Mouse (Mus musculus): ENCODE measurements around the gene Arhgef15. TPM values are rescaled to one million over a fixed set of nuclear protein-coding genes. Genes with fewer than 3 reads are reported as not detected.

Gene Arhgef15
- polyA plus RNA-seq, 1 experiment = 14.9 TPM

- no peaks in the 10 kb centered on the region for H3K36me3 ChIP-seq (ENCODE audit: control insufficient read depth, insufficient read depth, low read length)
- no peaks in the 10 kb centered on the region for H3K27me3 ChIP-seq (ENCODE audit: control insufficient read depth, insufficient read depth, low read length)
- H3K27ac ChIP-seq (ENCODE audit: control insufficient read depth, insufficient read depth, low read length) = no peak overlapping the region
- WGBS = 90% methylated on average over 12 of the region's 12 CpGs
- DNase-seq = no peak
- H3K4me1 ChIP-seq (replicated peaks; ENCODE audit: control insufficient read depth, insufficient read depth, low read length) = no peaks in the 10 kb centered on the region
- TF ChIP-seq CTCF (IDR thresholded peaks at IDR 0.05; ENCODE audit: borderline replicate concordance, control insufficient read depth, extremely low read depth, insufficient read depth, low read length, poor library complexity) (no peak), POLR2A (IDR thresholded peaks at IDR 0.05; ENCODE audit: control insufficient read depth, extremely low read depth, insufficient read depth, low read length, poor library complexity) (no peak)
- H3K4me3 ChIP-seq (ENCODE audit: control insufficient read depth, insufficient read depth, low read length) = no peak overlapping the region
Observed at GRCm38 (mm10) chr11:68947542-68947993, 9.7 kb downstream of the Arhgef15 start.

GRCm38 (mm10) chr11:68946806-68947440, 10.4 kb downstream of the Arhgef15 start:
- TF ChIP-seq POLR2A (IDR thresholded peaks at IDR 0.05; ENCODE audit: control insufficient read depth, extremely low read depth, insufficient read depth, low read length, poor library complexity) (no peak), CTCF (IDR thresholded peaks at IDR 0.05; ENCODE audit: borderline replicate concordance, control insufficient read depth, extremely low read depth, insufficient read depth, low read length, poor library complexity) (no peak)
- no peak for DNase-seq
- no peaks in the 10 kb centered on the region for H3K4me1 ChIP-seq (replicated peaks; ENCODE audit: control insufficient read depth, insufficient read depth, low read length)
- WGBS = 80% methylated on average over 15 of the region's 16 CpGs
- no peaks in the 10 kb centered on the region for H3K27me3 ChIP-seq (ENCODE audit: control insufficient read depth, insufficient read depth, low read length)
- H3K4me3 ChIP-seq (ENCODE audit: control insufficient read depth, insufficient read depth, low read length) = no peak overlapping the region
- H3K27ac ChIP-seq (ENCODE audit: control insufficient read depth, insufficient read depth, low read length) = no peak overlapping the region
- H3K36me3 ChIP-seq (ENCODE audit: control insufficient read depth, insufficient read depth, low read length) = no peaks in the 10 kb centered on the region

GRCm38 (mm10) chr11:68946001-68946400, 11.3 kb downstream of the Arhgef15 start:
- 98% methylated on average over 4 of the region's 4 CpGs for WGBS
- Histone ChIP-seq H3K4me3 (ENCODE audit: control insufficient read depth, insufficient read depth, low read length) (no peak overlapping the region), H3K4me1 (replicated peaks; ENCODE audit: control insufficient read depth, insufficient read depth, low read length) (no peaks in the 10 kb centered on the region), H3K27me3 (ENCODE audit: control insufficient read depth, insufficient read depth, low read length) (no peaks in the 10 kb centered on the region), H3K27ac (ENCODE audit: control insufficient read depth, insufficient read depth, low read length) (no peak overlapping the region), H3K36me3 (ENCODE audit: control insufficient read depth, insufficient read depth, low read length) (no peaks in the 10 kb centered on the region)
- no peak for DNase-seq
- no peak for TF ChIP-seq POLR2A (IDR thresholded peaks at IDR 0.05; ENCODE audit: control insufficient read depth, extremely low read depth, insufficient read depth, low read length, poor library complexity)
- no peak for TF ChIP-seq CTCF (IDR thresholded peaks at IDR 0.05; ENCODE audit: borderline replicate concordance, control insufficient read depth, extremely low read depth, insufficient read depth, low read length, poor library complexity)

- Histone ChIP-seq H3K4me3 (ENCODE audit: control insufficient read depth, insufficient read depth, low read length) (no peak overlapping the region), H3K36me3 (ENCODE audit: control insufficient read depth, insufficient read depth, low read length) (no peaks in the 10 kb centered on the region), H3K27me3 (ENCODE audit: control insufficient read depth, insufficient read depth, low read length) (no peaks in the 10 kb centered on the region), H3K27ac (ENCODE audit: control insufficient read depth, insufficient read depth, low read length) (no peak overlapping the region), H3K4me1 (replicated peaks; ENCODE audit: control insufficient read depth, insufficient read depth, low read length) (peaks cover 2% of the 10 kb centered on the region; the same call in 1 of the 2 replicates)
- TF ChIP-seq POLR2A (IDR thresholded peaks at IDR 0.05; ENCODE audit: control insufficient read depth, extremely low read depth, insufficient read depth, low read length, poor library complexity) = no peak
- no peak for TF ChIP-seq CTCF (IDR thresholded peaks at IDR 0.05; ENCODE audit: borderline replicate concordance, control insufficient read depth, extremely low read depth, insufficient read depth, low read length, poor library complexity)
- 91% methylated on average over 2 of the region's 2 CpGs for WGBS
- DNase-seq = no peak
Observed at GRCm38 (mm10) chr11:68945245-68945644, 12.0 kb downstream of the Arhgef15 start.

GRCm38 (mm10) chr11:68942731-68943130, 14.5 kb downstream of the Arhgef15 start:
- H3K27ac ChIP-seq (ENCODE audit: control insufficient read depth, insufficient read depth, low read length) = no peak overlapping the region
- no peak overlapping the region for H3K4me3 ChIP-seq (ENCODE audit: control insufficient read depth, insufficient read depth, low read length)
- WGBS = 96% methylated on average over 8 of the region's 8 CpGs
- H3K4me1 ChIP-seq (replicated peaks; ENCODE audit: control insufficient read depth, insufficient read depth, low read length) = peaks cover 2% of the 10 kb centered on the region; the same call in 1 of the 2 replicates
- no peaks in the 10 kb centered on the region for H3K36me3 ChIP-seq (ENCODE audit: control insufficient read depth, insufficient read depth, low read length)
- H3K27me3 ChIP-seq (ENCODE audit: control insufficient read depth, insufficient read depth, low read length) = no peaks in the 10 kb centered on the region
- DNase-seq = no peak
- TF ChIP-seq CTCF (IDR thresholded peaks at IDR 0.05; ENCODE audit: borderline replicate concordance, control insufficient read depth, extremely low read depth, insufficient read depth, low read length, poor library complexity) = no peak
- no peak for TF ChIP-seq POLR2A (IDR thresholded peaks at IDR 0.05; ENCODE audit: control insufficient read depth, extremely low read depth, insufficient read depth, low read length, poor library complexity)

- no peak overlapping the region for H3K27ac ChIP-seq (ENCODE audit: control insufficient read depth, insufficient read depth, low read length)
- no peaks in the 10 kb centered on the region for H3K27me3 ChIP-seq (ENCODE audit: control insufficient read depth, insufficient read depth, low read length)
- DNase-seq = no peak
- H3K4me3 ChIP-seq (ENCODE audit: control insufficient read depth, insufficient read depth, low read length) = no peak overlapping the region
- no peak for TF ChIP-seq CTCF (IDR thresholded peaks at IDR 0.05; ENCODE audit: borderline replicate concordance, control insufficient read depth, extremely low read depth, insufficient read depth, low read length, poor library complexity)
- H3K4me1 ChIP-seq (replicated peaks; ENCODE audit: control insufficient read depth, insufficient read depth, low read length) = peaks cover 2% of the 10 kb centered on the region; the same call in 1 of the 2 replicates
- WGBS = 69% methylated on average over 4 of the region's 4 CpGs
- H3K36me3 ChIP-seq (ENCODE audit: control insufficient read depth, insufficient read depth, low read length) = no peaks in the 10 kb centered on the region
Observed at GRCm38 (mm10) chr11:68940516-68940915, 16.8 kb downstream of the Arhgef15 start.

All from thymus, adult 2 months (tissue).